Mouse (Mus musculus) naive thymus-derived CD4-positive, alpha-beta T cell, adult 2 months (primary cell): Measurements from ENCODE around the gene Stab2.
A peak's percentile ranks its signal among the peaks of the same experiment; 100 is the strongest.

Source experiments
- DNase-seq: peaks from one replicate; pipeline ENCODE4 v3.0.0-alpha.2; 2011; ENCODE audit warnings: low read depth

The Stab2 gene

GRCm38 (mm10) chr10:87007385-87008214 is at the start of gene Stab2:
Gene Stab2 (minus strand): TSS chr10:87008025.
- no peak for DNase-seq

GRCm38 (mm10) chr10:87051714-87052113 is 43.9 kb upstream of the Stab2 start:
- no peak for DNase-seq

GRCm38 (mm10) chr10:87049179-87049578 is 41.4 kb upstream of the Stab2 start:
- no peak for DNase-seq

- no peak for DNase-seq
Observed at GRCm38 (mm10) chr10:87046931-87047468, 39.2 kb upstream of the Stab2 start.

- no peak for DNase-seq
Observed at GRCm38 (mm10) chr10:87046469-87046868, 38.6 kb upstream of the Stab2 start.

GRCm38 (mm10) chr10:87045273-87045672 is 37.4 kb upstream of the Stab2 start:
- no peak for DNase-seq

GRCm38 (mm10) chr10:87041265-87041664 is 33.4 kb upstream of the Stab2 start:
- no peak for DNase-seq

- DNase-seq = no peak
Observed at GRCm38 (mm10) chr10:87039800-87040199, 32.0 kb upstream of the Stab2 start.

GRCm38 (mm10) chr10:87039340-87039739 is 31.5 kb upstream of the Stab2 start:
- no peak for DNase-seq

- DNase-seq = no peak
Observed at GRCm38 (mm10) chr10:87037062-87037461, 29.2 kb upstream of the Stab2 start.

- DNase-seq = no peak
Observed at GRCm38 (mm10) chr10:87036271-87036703, 28.5 kb upstream of the Stab2 start.

GRCm38 (mm10) chr10:87035866-87036265 is 28.0 kb upstream of the Stab2 start:
- DNase-seq = no peak

GRCm38 (mm10) chr10:87032768-87033167 is 24.9 kb upstream of the Stab2 start:
- DNase-seq = no peak

- DNase-seq = peak; percentile 73
Observed at GRCm38 (mm10) chr10:87024884-87025283, 17.1 kb upstream of the Stab2 start.

GRCm38 (mm10) chr10:87020711-87021110 is 12.9 kb upstream of the Stab2 start:
- DNase-seq = no peak

GRCm38 (mm10) chr10:87018876-87019275 is 11.1 kb upstream of the Stab2 start:
- DNase-seq = no peak

GRCm38 (mm10) chr10:87016151-87016692 is 8.4 kb upstream of the Stab2 start:
- DNase-seq = no peak

- DNase-seq = no peak
Observed at GRCm38 (mm10) chr10:87015403-87015802, 7.6 kb upstream of the Stab2 start.

GRCm38 (mm10) chr10:87014391-87014965 is 6.7 kb upstream of the Stab2 start:
- no peak for DNase-seq

- DNase-seq = no peak
Observed at GRCm38 (mm10) chr10:87012087-87012486, 4.3 kb upstream of the Stab2 start.

- no peak for DNase-seq
Observed at GRCm38 (mm10) chr10:87008215-87008499, 332 bp upstream of the Stab2 start.

GRCm38 (mm10) chr10:86992238-86992976 is 15.4 kb downstream of the Stab2 start:
- DNase-seq = no peak

- DNase-seq = no peak
Observed at GRCm38 (mm10) chr10:86990666-86991065, 17.2 kb downstream of the Stab2 start.
